Mouse (Mus musculus) adrenal gland, adult 2 months (tissue): Measurements from ENCODE around the gene Rgs1. TPM values are rescaled to one million over a fixed set of nuclear protein-coding genes. Genes with fewer than 3 reads are reported as not detected.
A peak's percentile ranks its signal among the peaks of the same experiment; 100 is the strongest.

ENCODE experiments used
- DNase-seq: peaks from one replicate; pipeline ENCODE4 v3.0.0; 2021
- long read RNA-seq: library from polyadenylated mRNA; stranded (forward); transcript quantifications from one replicate; pipeline ENCODE4 v2.0.0, GENCODE M21; 2021
- polyA plus RNA-seq: library from polyadenylated mRNA; depleted of rRNA; stranded (reverse); fragments of >200 nt; gene quantifications from 2 replicates; pipeline ENCODE4 v1.2.3, GENCODE M21; 2012; rRNA removed
- total RNA-seq, 2 experiments: library from RNA; stranded (reverse); gene quantifications; 2 replicates each; pipeline ENCODE4 v1.2.3; 2021

The Rgs1 gene
- total RNA-seq (1 to 10 TPM in 1 of 2 experiments, under 1 TPM in 1; 0.69 to 1.0 TPM), polyA plus RNA-seq (0.01 TPM in 1 of 2 replicates, not detected in the other)
- long read RNA-seq: 0 reads

- DNase-seq: no peak
Observed at GRCm38 (mm10) chr1:144248923-144249322, at the start of gene Rgs1. TSS of gene Rgs1 (minus strand) at chr1:144249242.

- no peak for DNase-seq
Observed at GRCm38 (mm10) chr1:144283020-144284014, 34.3 kb upstream of the Rgs1 start.

- no peak for DNase-seq
Observed at GRCm38 (mm10) chr1:144280056-144280455, 31.0 kb upstream of the Rgs1 start.

- DNase-seq: no peak
Observed at GRCm38 (mm10) chr1:144272991-144273390, 23.9 kb upstream of the Rgs1 start.

- DNase-seq: no peak
Observed at GRCm38 (mm10) chr1:144269112-144269511, 20.1 kb upstream of the Rgs1 start.

GRCm38 (mm10) chr1:144267471-144268470 lies 18.7 kb upstream of the Rgs1 start:
- DNase-seq: no peak

GRCm38 (mm10) chr1:144264000-144264399 lies 15.0 kb upstream of the Rgs1 start:
- no peak for DNase-seq

GRCm38 (mm10) chr1:144262008-144262407 lies 13.0 kb upstream of the Rgs1 start:
- DNase-seq: no peak

GRCm38 (mm10) chr1:144258779-144259178 lies 9.7 kb upstream of the Rgs1 start:
- no peak for DNase-seq

- no peak for DNase-seq
Observed at GRCm38 (mm10) chr1:144256556-144257331, 7.7 kb upstream of the Rgs1 start.

- no peak for DNase-seq
Observed at GRCm38 (mm10) chr1:144248206-144248605, 836 bp downstream of the Rgs1 start.

GRCm38 (mm10) chr1:144247382-144247781 lies 1.7 kb downstream of the Rgs1 start:
- DNase-seq: no peak

GRCm38 (mm10) chr1:144243511-144243910 lies 5.5 kb downstream of the Rgs1 start:
- peak; percentile 4 for DNase-seq

GRCm38 (mm10) chr1:144239195-144239594 lies 9.8 kb downstream of the Rgs1 start:
- DNase-seq: peak; percentile 1

- no peak for DNase-seq
Observed at GRCm38 (mm10) chr1:144215230-144215629, 33.8 kb downstream of the Rgs1 start.

GRCm38 (mm10) chr1:144210912-144211311 lies 38.1 kb downstream of the Rgs1 start:
- DNase-seq: no peak

- no peak for DNase-seq
Observed at GRCm38 (mm10) chr1:144206281-144207061, 42.6 kb downstream of the Rgs1 start.

- no peak for DNase-seq
Observed at GRCm38 (mm10) chr1:144204766-144205165, 44.3 kb downstream of the Rgs1 start.

GRCm38 (mm10) chr1:144202939-144203338 lies 46.1 kb downstream of the Rgs1 start:
- DNase-seq: no peak

- no peak for DNase-seq
Observed at GRCm38 (mm10) chr1:144200496-144200895, 48.5 kb downstream of the Rgs1 start.

- DNase-seq: no peak
Observed at GRCm38 (mm10) chr1:144199538-144199937, 49.5 kb downstream of the Rgs1 start.
